Mouse (Mus musculus): ENCODE measurements around the gene Fam129a. TPM values are rescaled to one million over a fixed set of nuclear protein-coding genes. Genes with fewer than 3 reads are reported as not detected.

The Fam129a gene
- 1 to 10 TPM; 1.7 to 2.4 TPM for total RNA-seq (2021)

GRCm38 (mm10) chr1:151570981-151571837 lies at the start of gene Fam129a:
Fam129a (plus strand) TSS chr1:151571186.
- no peak for DNase-seq (ENCODE audit: extremely low spot score in 1 of 2, low spot score in 1 of 2)

- DNase-seq (ENCODE audit: extremely low spot score in 1 of 2, low spot score in 1 of 2), result no peak
Measured at GRCm38 (mm10) chr1:151526701-151527100, 44.3 kb upstream of the Fam129a start.

GRCm38 (mm10) chr1:151543796-151544477 lies 27.0 kb upstream of the Fam129a start:
- no peak for DNase-seq (ENCODE audit: extremely low spot score in 1 of 2, low spot score in 1 of 2)

- DNase-seq (ENCODE audit: extremely low spot score in 1 of 2, low spot score in 1 of 2), result no peak
Measured at GRCm38 (mm10) chr1:151544581-151544980, 26.4 kb upstream of the Fam129a start.

GRCm38 (mm10) chr1:151545571-151545970 lies 25.4 kb upstream of the Fam129a start:
- DNase-seq (ENCODE audit: extremely low spot score in 1 of 2, low spot score in 1 of 2), result no peak

- DNase-seq (ENCODE audit: extremely low spot score in 1 of 2, low spot score in 1 of 2), result no peak
Measured at GRCm38 (mm10) chr1:151548896-151549610, 21.9 kb upstream of the Fam129a start.

- DNase-seq (ENCODE audit: extremely low spot score in 1 of 2, low spot score in 1 of 2), result no peak
Measured at GRCm38 (mm10) chr1:151549794-151550193, 21.2 kb upstream of the Fam129a start.

GRCm38 (mm10) chr1:151550587-151551479 lies 20.2 kb upstream of the Fam129a start:
- DNase-seq (ENCODE audit: extremely low spot score in 1 of 2, low spot score in 1 of 2), result no peak

- no peak for DNase-seq (ENCODE audit: extremely low spot score in 1 of 2, low spot score in 1 of 2)
Measured at GRCm38 (mm10) chr1:151560536-151560935, 10.4 kb upstream of the Fam129a start.

- DNase-seq (ENCODE audit: extremely low spot score in 1 of 2, low spot score in 1 of 2), result no peak
Measured at GRCm38 (mm10) chr1:151563401-151563800, 7.6 kb upstream of the Fam129a start.

GRCm38 (mm10) chr1:151563893-151564292 lies 7.1 kb upstream of the Fam129a start:
- no peak for DNase-seq (ENCODE audit: extremely low spot score in 1 of 2, low spot score in 1 of 2)

GRCm38 (mm10) chr1:151564377-151564776 lies 6.6 kb upstream of the Fam129a start:
- peak; percentile 72 to 91 for DNase-seq (ENCODE audit: extremely low spot score in 1 of 2, low spot score in 1 of 2)

- DNase-seq (ENCODE audit: extremely low spot score in 1 of 2, low spot score in 1 of 2), result no peak
Measured at GRCm38 (mm10) chr1:151568682-151569081, 2.3 kb upstream of the Fam129a start.

- DNase-seq (ENCODE audit: extremely low spot score in 1 of 2, low spot score in 1 of 2), result no peak
Measured at GRCm38 (mm10) chr1:151571838-151572578, 1.0 kb downstream of the Fam129a start.

GRCm38 (mm10) chr1:151572601-151573320 lies 1.8 kb downstream of the Fam129a start:
- DNase-seq (ENCODE audit: extremely low spot score in 1 of 2, low spot score in 1 of 2), result no peak

GRCm38 (mm10) chr1:151580200-151580982 lies 9.4 kb downstream of the Fam129a start:
- DNase-seq (ENCODE audit: extremely low spot score in 1 of 2, low spot score in 1 of 2), result no peak

GRCm38 (mm10) chr1:151581454-151581853 lies 10.5 kb downstream of the Fam129a start:
- no peak for DNase-seq (ENCODE audit: extremely low spot score in 1 of 2, low spot score in 1 of 2)

GRCm38 (mm10) chr1:151581977-151582376 lies 11.0 kb downstream of the Fam129a start:
- no peak for DNase-seq (ENCODE audit: extremely low spot score in 1 of 2, low spot score in 1 of 2)

All from layer of hippocampus, postnatal 25 days (tissue).